Comparison of ENCODE assay signal across 8 mouse cellular contexts in genomic region chr10:22148441-22149072, GRCm38 (mm10). TPM values are rescaled to one million over a fixed set of nuclear protein-coding genes. Genes with fewer than 3 reads are reported as not detected.
DNase-seq lines count a peak whose midpoint lies in the region; ATAC-seq and TF ChIP-seq lines count a peak whose summit lies in the region.

No protein-coding gene starts in this region.

- peak; percentile 87 for ATAC-seq in lung, embryonic 14.5 days (ENCODE audit: insufficient read depth)
- ATAC-seq in neural tube, embryonic 14.5 days (ENCODE audit: low read depth), result peak; percentile 71

- under 1% methylated on average over 49 of the region's 50 CpGs for WGBS in heart, adult 2 months
- under 1% methylated on average over 49 of the region's 50 CpGs for WGBS in lung, embryonic 14.5 days
- WGBS in neural tube, embryonic 14.5 days, result under 1% methylated on average over 47 of the region's 50 CpGs

- no peaks in the 10 kb centered on the region for H3K36me3 ChIP-seq in heart, adult 2 months (ENCODE audit: control insufficient read depth, insufficient read depth, low read length)
- H3K36me3 ChIP-seq in lung, embryonic 14.5 days (ENCODE audit: insufficient read depth), result no peaks in the 10 kb centered on the region
- H3K36me3 ChIP-seq in neural tube, embryonic 14.5 days (ENCODE audit: control insufficient read depth, insufficient read depth, low read length), result no peaks in the 10 kb centered on the region

- H3K27ac ChIP-seq in heart, adult 2 months, result peak overlapping the region; percentile 72
- 0 out of 2 replicates have a peak overlapping the region, but pooled peaks have one; percentile 20 for H3K27ac ChIP-seq in lung, embryonic 14.5 days (ENCODE audit: low read depth)
- H3K27ac ChIP-seq in neural tube, embryonic 14.5 days (ENCODE audit: low read depth, low read length), result no peak overlapping the region

- H3K27me3 ChIP-seq in heart, adult 2 months (ENCODE audit: control insufficient read depth, insufficient read depth, low read length), result peaks cover 17% of the 10 kb centered on the region
- H3K27me3 ChIP-seq in lung, embryonic 14.5 days (ENCODE audit: insufficient read depth, low read length), result peaks cover 30% of the 10 kb centered on the region
- peaks cover 2% of the 10 kb centered on the region; the same call in 1 of the 2 replicates for H3K27me3 ChIP-seq in neural tube, embryonic 14.5 days (ENCODE audit: control insufficient read depth, insufficient read depth, low read length)

- H3K4me2 ChIP-seq in lung, embryonic 14.5 days, result peak overlapping the region; percentile 84
- peak overlapping the region; percentile 63 for H3K4me2 ChIP-seq in neural tube, embryonic 14.5 days (ENCODE audit: low read depth, low read length)

- peak; percentile 49; the same call in 1 of the 2 replicates for TF ChIP-seq POLR2A in heart, adult 2 months (IDR thresholded peaks at IDR 0.05; ENCODE audit: insufficient read depth, low read depth, low read length)

- H3K79me2 ChIP-seq in heart, adult 2 months (replicated peaks; ENCODE audit: control insufficient read depth, insufficient read depth, low read length), result no peaks in the 10 kb centered on the region

- TF ChIP-seq EP300 in heart, adult 2 months (IDR thresholded peaks at IDR 0.05; ENCODE audit: insufficient read depth, low read depth, low read length), result no peak

- no peaks in the 10 kb centered on the region for H3K4me1 ChIP-seq in heart, adult 2 months (ENCODE audit: control insufficient read depth, insufficient read depth, low read length)
- H3K4me1 ChIP-seq in lung, embryonic 14.5 days (ENCODE audit: insufficient read depth), result peaks cover 4% of the 10 kb centered on the region; the same call in 1 of the 2 replicates
- no peaks in the 10 kb centered on the region for H3K4me1 ChIP-seq in neural tube, embryonic 14.5 days (ENCODE audit: control insufficient read depth, insufficient read depth, low read length)

- peak; percentile 28 to 44 for DNase-seq in layer of hippocampus, postnatal 10 days (ENCODE audit: low spot score in 2 of 2)
- DNase-seq in layer of hippocampus, adult 8-10 months (ENCODE audit: low spot score in 2 of 2), result no peak
- peak; percentile 43 to 49 for DNase-seq in cerebellum, postnatal 36 days
- DNase-seq in heart, adult 2 months, result peak; percentile 87 to 89
- DNase-seq in kidney, adult 18-20 months, result peak; percentile 86
- peak; percentile 88 for DNase-seq in lung, embryonic 14.5 days
- peak; percentile 76 to 78 for DNase-seq in thymus, postnatal 36 days

- intact Hi-C loops in heart, adult 2 months (cut with DNase I), result loop anchor here (10.0 kb wide), 1 partner anchor 586 kb away; the partner anchor contains the start of gene Tbpl1

- H3K9ac ChIP-seq in heart, adult 2 months (ENCODE audit: low read depth, low read length), result peak overlapping the region; percentile 82
- H3K9ac ChIP-seq in lung, embryonic 14.5 days, result peak overlapping the region; percentile 79
- peak overlapping the region; percentile 39; the same call in 1 of the 2 replicates for H3K9ac ChIP-seq in neural tube, embryonic 14.5 days (replicated peaks; ENCODE audit: low read depth, low read length)

- H3K9me3 ChIP-seq in lung, embryonic 14.5 days (ENCODE audit: low read depth, low read length), result no peaks in the 10 kb centered on the region
- no peaks in the 10 kb centered on the region for H3K9me3 ChIP-seq in neural tube, embryonic 14.5 days (ENCODE audit: control insufficient read depth, low read length)

- TF ChIP-seq CTCF in heart, adult 2 months (IDR thresholded peaks at IDR 0.05), result peak; percentile 66
- TF ChIP-seq CTCF in lung, embryonic 14.5 days (IDR thresholded peaks at IDR 0.05; ENCODE audit: low read depth), result peak; percentile 65

- H3K4me3 ChIP-seq in heart, adult 2 months, result peak overlapping the region; percentile 63
- peak overlapping the region; percentile 70 for H3K4me3 ChIP-seq in lung, embryonic 14.5 days (ENCODE audit: low read depth, low read length)
- peak overlapping the region; percentile 39 for H3K4me3 ChIP-seq in neural tube, embryonic 14.5 days (ENCODE audit: low read depth, low read length)

RNA-seq across cellular contexts. Expression of gene E030030I06Rik, which starts 0.5 kb away (rescaled TPM):
- total RNA-seq in layer of hippocampus, postnatal 10 days (2021), result 1 to 10 TPM; 1.2 to 1.9 TPM
- 1 to 10 TPM in 1 of 4 experiments, under 1 TPM in 2, not detected in 1; 0.57 to 2.1 (median 0.61) TPM for total RNA-seq in layer of hippocampus, adult 8-10 months (2022)
- total RNA-seq in heart, adult 2 months (2021), result 1 to 10 TPM in 1 of 2 experiments, under 1 TPM in 1; 0.86 to 1.2 TPM
- polyA plus RNA-seq in heart, adult 2 months (2012; rRNA removed), result 1.4 and 8.7 TPM in 2 replicates
- polyA plus RNA-seq in lung, embryonic 14.5 days (2014; fragmentation: Nextera tagmentation; extraction: Ambion mirVana), result 19.1 and 26.0 TPM in 2 replicates
- 1.7 TPM in 2 replicates for polyA plus RNA-seq in neural tube, embryonic 14.5 days (2014; fragmentation: Nextera tagmentation; extraction: Ambion mirVana)

RNA-seq across cellular contexts. Expression of gene Raet1e, which starts 9.8 kb away (rescaled TPM):
- not detected for total RNA-seq in layer of hippocampus, postnatal 10 days (2021)
- not detected for total RNA-seq in layer of hippocampus, adult 8-10 months (2022)
- total RNA-seq in heart, adult 2 months (2021), result not detected
- polyA plus RNA-seq in heart, adult 2 months (2012; rRNA removed), result 0.15 and 0.23 TPM in 2 replicates
- 9.3 and 9.4 TPM in 2 replicates for polyA plus RNA-seq in lung, embryonic 14.5 days (2014; fragmentation: Nextera tagmentation; extraction: Ambion mirVana)
- polyA plus RNA-seq in neural tube, embryonic 14.5 days (2014; fragmentation: Nextera tagmentation; extraction: Ambion mirVana), result 0.29 and 0.90 TPM in 2 replicates

RNA-seq across cellular contexts. Expression of gene H60b, which starts 9.8 kb away (rescaled TPM):
- total RNA-seq in layer of hippocampus, postnatal 10 days (2021), result not detected
- not detected for total RNA-seq in layer of hippocampus, adult 8-10 months (2022)
- total RNA-seq in heart, adult 2 months (2021), result not detected
- polyA plus RNA-seq in heart, adult 2 months (2012; rRNA removed), result not detected in 2 replicates
- 0.99 and 1.1 TPM in 2 replicates for polyA plus RNA-seq in lung, embryonic 14.5 days (2014; fragmentation: Nextera tagmentation; extraction: Ambion mirVana)
- 0.37 TPM in 1 of 2 replicates, not detected in the other for polyA plus RNA-seq in neural tube, embryonic 14.5 days (2014; fragmentation: Nextera tagmentation; extraction: Ambion mirVana)

Comparison
In these comparisons a context has a peak if more than half of its experiments do, and no peak if none do; other contexts are left out.
1. DNase-seq: peak in layer of hippocampus, postnatal 10 days (2 of 2), cerebellum, postnatal 36 days (2 of 2), heart, adult 2 months (2 of 2), kidney, adult 18-20 months (single experiment), lung, embryonic 14.5 days (single experiment) and thymus, postnatal 36 days (2 of 2); none in layer of hippocampus, adult 8-10 months (0 of 2).
2. Peak in every context shown above with its lines, with median percentiles within 50 percentile points of each other: H3K4me3 ChIP-seq and H3K9ac ChIP-seq.